Mouse (Mus musculus): Measurements from ENCODE around the gene Slc10a3.

DNA sequence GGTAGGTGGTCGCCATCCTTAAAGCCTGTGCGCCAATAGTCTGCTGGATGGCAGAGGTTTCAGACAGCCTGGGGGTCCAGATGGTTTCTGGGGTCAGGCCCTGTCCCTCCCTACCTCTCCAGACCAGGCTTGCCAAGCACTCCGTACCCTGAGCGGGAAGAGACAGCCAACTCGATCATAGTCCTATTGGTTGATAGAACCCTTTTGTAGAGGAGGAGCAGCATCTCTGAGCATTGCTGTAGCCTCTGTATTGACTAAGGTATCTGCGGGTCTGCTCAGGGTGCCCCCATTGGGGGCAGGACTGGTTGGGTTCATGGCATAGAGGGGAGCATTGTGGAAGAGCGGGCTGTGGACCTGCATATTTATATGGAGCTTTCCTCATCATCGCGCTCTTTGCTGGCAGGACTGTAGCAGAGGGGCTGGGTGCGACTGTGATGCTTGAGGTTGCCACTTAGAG, 43.9 kb downstream of the Slc10a3 start:
- TF ChIP-seq POLR2A (IDR thresholded peaks at IDR 0.05; ENCODE audit: insufficient read depth, low read depth, low read length) (no peak), CTCF (IDR thresholded peaks at IDR 0.05) (no peak)

All from heart, adult 2 months (tissue).